Mouse (Mus musculus) embryonic facial prominence, embryonic 15.5 days (tissue): ENCODE data around the gene Atp8b3. TPM values are rescaled to one million over a fixed set of nuclear protein-coding genes. Genes with fewer than 3 reads are reported as not detected.
A peak's percentile ranks its signal among the peaks of the same experiment; 100 is the strongest.

Source experiments
- ATAC-seq: fragments of 200-750 bp; cut with Nextera tagmentation; 2 replicates; pipeline ENCODE4 v1.8.0; 2017; ENCODE audit warnings: low read depth, moderate TSS enrichment; ENCODE audit not compliant: insufficient number of reproducible peaks, low FRiP score, low TSS enrichment
- H3K27ac ChIP-seq: fragments of 300-500 bp; sonication (generic); replicated peaks from 2 replicates; pipeline ENCODE4 v1.5.1; 2015; ENCODE audit warnings: mild to moderate bottlenecking, inconsistent platforms
- H3K27me3 ChIP-seq: fragments of 300-500 bp; sonication (generic); 2 replicates; pipeline ENCODE4 v1.6.1; 2015; ENCODE audit warnings: inconsistent platforms
- H3K36me3 ChIP-seq: fragments of 300-500 bp; sonication (generic); 2 replicates; pipeline ENCODE4 v1.6.1; 2015; ENCODE audit warnings: mild to moderate bottlenecking, inconsistent platforms
- H3K4me1 ChIP-seq: fragments of 300-500 bp; sonication (generic); 2 replicates; pipeline ENCODE4 v1.6.1; 2015; ENCODE audit warnings: inconsistent platforms
- H3K4me2 ChIP-seq: fragments of 300-500 bp; sonication (generic); replicated peaks from 2 replicates; pipeline ENCODE4 v1.6.1; 2015; ENCODE audit warnings: mild to moderate bottlenecking, inconsistent platforms
- H3K4me3 ChIP-seq: fragments of 300-500 bp; sonication (generic); replicated peaks from 2 replicates; pipeline ENCODE4 v1.5.1; 2015; ENCODE audit warnings: mild to moderate bottlenecking, inconsistent platforms
- H3K9ac ChIP-seq: fragments of 300-500 bp; sonication (generic); 2 replicates; pipeline ENCODE4 v1.6.1; 2015; ENCODE audit warnings: inconsistent platforms
- H3K9me3 ChIP-seq: fragments of 300-500 bp; sonication (generic); replicated peaks from 2 replicates; pipeline ENCODE4 v1.6.1; 2016; ENCODE audit warnings: inconsistent platforms
- WGBS: fragments of 180-500 bp; shearing (Covaris S2); methylation state at CpG from one replicate; pipeline ENCODE4 v1.1.7; 2015; 5-methylcytosine and 5-hydroxymethylcytosine counted together
- polyA plus RNA-seq: library from polyadenylated mRNA; unstranded; fragments of >200 nt; fragmentation: Nextera tagmentation; extraction: Ambion mirVana; gene quantifications from 2 replicates; pipeline ENCODE4 v1.2.1, GENCODE M21; 2015

Atp8b3 gene
- polyA plus RNA-seq, 1 experiment from 2014 or later = 0.28 TPM

- H3K4me3 ChIP-seq = no peak overlapping the region
- H3K9me3 ChIP-seq = no peaks in the 10 kb centered on the region
- H3K9ac ChIP-seq = no peak overlapping the region
- H3K27ac ChIP-seq = no peak overlapping the region
- no peaks in the 10 kb centered on the region for H3K27me3 ChIP-seq
- peaks cover 90% of the 10 kb centered on the region for H3K36me3 ChIP-seq
- H3K4me2 ChIP-seq = no peak overlapping the region
- WGBS = 94% methylated on average over 4 of the region's 4 CpGs
- no peak for ATAC-seq
- H3K4me1 ChIP-seq = no peaks in the 10 kb centered on the region
These were observed 8.0 kb upstream of the Atp8b3 start for GRCm38 (mm10) chr10:80546945-80547344.

DNA sequence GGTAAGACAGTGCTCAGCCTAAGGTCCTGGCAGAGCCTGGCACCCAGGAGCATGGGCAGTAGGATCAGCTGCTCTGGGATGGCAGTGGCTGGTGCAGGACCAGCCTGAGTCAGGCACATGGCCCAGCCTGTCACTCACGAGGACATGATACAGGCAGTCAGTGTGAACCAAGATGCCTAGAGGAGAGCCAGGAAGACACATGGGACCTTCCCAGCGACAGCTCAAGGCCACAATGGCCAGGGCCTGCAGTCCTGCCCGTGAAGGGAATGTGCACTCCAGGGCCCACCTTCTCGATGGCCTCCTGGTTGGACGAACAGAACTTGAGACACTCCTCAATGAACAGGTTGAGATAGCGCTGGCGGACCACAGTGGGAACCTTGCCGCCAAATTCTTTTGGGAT lies 6.7 kb upstream of the Atp8b3 start:
- Histone ChIP-seq H3K4me2 (no peak overlapping the region), H3K9ac (no peak overlapping the region), H3K4me3 (no peak overlapping the region), H3K36me3 (peaks cover 93% of the 10 kb centered on the region), H3K27me3 (no peaks in the 10 kb centered on the region), H3K4me1 (no peaks in the 10 kb centered on the region), H3K9me3 (no peaks in the 10 kb centered on the region), H3K27ac (no peak overlapping the region)
- ATAC-seq = no peak
- WGBS = 92% methylated on average over 8 of the region's 8 CpGs

DNA sequence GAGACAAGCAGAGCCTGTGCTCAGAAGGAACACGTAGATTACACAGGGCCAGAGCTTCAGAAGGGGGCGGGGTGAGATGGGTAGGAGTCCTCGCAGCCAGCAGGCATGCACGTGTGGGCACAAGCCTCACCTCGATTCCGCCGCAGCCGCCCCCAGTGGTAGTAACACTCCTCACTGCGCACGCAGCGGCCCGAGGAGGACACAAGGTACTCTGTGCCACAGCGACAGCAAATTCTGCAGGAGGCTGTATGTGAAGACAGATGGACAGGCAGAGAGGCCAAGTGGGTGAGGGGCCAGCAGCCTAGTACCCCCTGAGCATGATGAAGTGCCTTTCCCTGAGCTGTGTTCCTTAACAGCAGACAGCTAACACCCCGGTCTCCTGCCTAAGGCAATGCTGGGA lies 4.9 kb upstream of the Atp8b3 start:
- no peak overlapping the region for H3K9ac ChIP-seq
- H3K9me3 ChIP-seq = no peaks in the 10 kb centered on the region
- H3K4me2 ChIP-seq = no peak overlapping the region
- H3K36me3 ChIP-seq = peaks cover 76% of the 10 kb centered on the region
- WGBS = 93% methylated on average over 14 of the region's 14 CpGs
- peaks cover 3% of the 10 kb centered on the region for H3K4me1 ChIP-seq
- ATAC-seq = no peak
- H3K27ac ChIP-seq = no peak overlapping the region
- H3K27me3 ChIP-seq = peaks cover 3% of the 10 kb centered on the region
- no peak overlapping the region for H3K4me3 ChIP-seq

- Histone ChIP-seq H3K4me1 (peaks cover 13% of the 10 kb centered on the region), H3K4me2 (no peak overlapping the region), H3K27me3 (peaks cover 38% of the 10 kb centered on the region), H3K9me3 (no peaks in the 10 kb centered on the region), H3K4me3 (no peak overlapping the region), H3K27ac (no peak overlapping the region), H3K9ac (no peak overlapping the region), H3K36me3 (peaks cover 32% of the 10 kb centered on the region)
- no peak for ATAC-seq
- WGBS = 33% methylated on average over 5 of the region's 5 CpGs
These were observed 569 bp upstream of the Atp8b3 start for GRCm38 (mm10) chr10:80539493-80539892.

DNA sequence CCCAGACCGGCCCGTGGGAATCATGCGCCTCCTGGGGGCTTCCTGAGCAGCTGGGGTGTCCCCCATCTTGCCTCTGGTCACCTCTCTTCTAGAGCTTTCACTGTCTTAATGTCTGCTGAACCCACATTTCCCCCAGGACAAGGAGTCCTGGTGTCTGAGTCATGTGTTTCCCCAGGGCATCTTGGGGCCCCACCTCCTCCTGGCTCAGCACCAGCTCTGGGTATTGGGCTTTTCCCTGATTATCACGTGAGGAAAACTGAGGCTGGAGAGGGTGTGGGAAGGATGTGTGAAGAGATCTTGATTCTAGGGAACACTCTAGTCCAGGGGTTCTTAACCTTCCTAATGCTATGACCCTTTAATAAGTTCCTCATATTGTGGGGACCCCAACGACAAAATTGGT lies 744 bp downstream of the Atp8b3 start:
- Histone ChIP-seq H3K4me1 (peaks cover 13% of the 10 kb centered on the region), H3K27ac (no peak overlapping the region), H3K9me3 (no peaks in the 10 kb centered on the region), H3K4me3 (no peak overlapping the region), H3K36me3 (peaks cover 19% of the 10 kb centered on the region), H3K4me2 (no peak overlapping the region), H3K9ac (no peak overlapping the region), H3K27me3 (peaks cover 38% of the 10 kb centered on the region)
- no peak for ATAC-seq
- 53% methylated on average over 5 of the region's 5 CpGs for WGBS

DNA sequence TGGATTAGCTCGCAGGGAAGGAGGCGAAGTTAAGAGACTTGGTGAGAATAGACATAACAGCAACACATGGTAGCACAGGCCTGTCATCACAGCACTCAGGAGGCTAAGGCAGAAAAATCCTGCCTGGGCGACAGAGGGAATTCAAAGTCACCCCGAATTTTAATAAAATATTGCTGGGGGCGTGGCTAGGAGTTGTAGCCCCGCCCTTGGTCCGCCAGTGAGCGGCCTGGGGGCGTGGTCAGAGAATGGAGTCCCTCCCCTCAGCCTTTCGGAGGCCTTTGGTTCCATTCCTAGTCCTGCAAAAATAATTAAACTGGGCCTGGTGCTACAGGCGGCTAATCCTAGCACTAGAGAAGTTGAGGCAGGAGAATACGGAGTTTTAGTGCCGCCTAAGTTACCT lies 3.2 kb downstream of the Atp8b3 start:
- no peak overlapping the region for H3K4me2 ChIP-seq
- no peak overlapping the region for H3K4me3 ChIP-seq
- no peaks in the 10 kb centered on the region for H3K36me3 ChIP-seq
- H3K27ac ChIP-seq = no peak overlapping the region
- peaks cover 38% of the 10 kb centered on the region for H3K27me3 ChIP-seq
- no peak overlapping the region for H3K9ac ChIP-seq
- 10% methylated on average over 13 of the region's 13 CpGs for WGBS
- H3K4me1 ChIP-seq = peaks cover 13% of the 10 kb centered on the region
- H3K9me3 ChIP-seq = no peaks in the 10 kb centered on the region
- no peak for ATAC-seq

- no peak overlapping the region for H3K4me3 ChIP-seq
- no peak overlapping the region for H3K27ac ChIP-seq
- 14% methylated on average over 14 of the region's 14 CpGs for WGBS
- H3K36me3 ChIP-seq = no peaks in the 10 kb centered on the region
- H3K4me2 ChIP-seq = peak overlapping the region; percentile 27
- peaks cover 38% of the 10 kb centered on the region for H3K27me3 ChIP-seq
- no peak for ATAC-seq
- no peaks in the 10 kb centered on the region for H3K9me3 ChIP-seq
- no peak overlapping the region for H3K9ac ChIP-seq
- H3K4me1 ChIP-seq = peaks cover 13% of the 10 kb centered on the region
These were observed 3.9 kb downstream of the Atp8b3 start for GRCm38 (mm10) chr10:80535071-80535470.

GRCm38 (mm10) chr10:80533704-80534103 lies 5.2 kb downstream of the Atp8b3 start:
- no peak for ATAC-seq
- Histone ChIP-seq H3K27ac (no peak overlapping the region), H3K4me3 (no peak overlapping the region), H3K36me3 (no peaks in the 10 kb centered on the region), H3K9me3 (no peaks in the 10 kb centered on the region), H3K4me1 (peaks cover 8% of the 10 kb centered on the region), H3K27me3 (peaks cover 34% of the 10 kb centered on the region), H3K4me2 (no peak overlapping the region), H3K9ac (no peak overlapping the region)
- 12% methylated on average over 7 of the region's 7 CpGs for WGBS

GRCm38 (mm10) chr10:80532783-80533182 lies 6.1 kb downstream of the Atp8b3 start:
- Histone ChIP-seq H3K4me2 (no peak overlapping the region), H3K4me3 (no peak overlapping the region), H3K4me1 (peaks cover 6% of the 10 kb centered on the region; the same call in 1 of the 2 replicates), H3K9me3 (no peaks in the 10 kb centered on the region), H3K36me3 (no peaks in the 10 kb centered on the region), H3K9ac (no peak overlapping the region), H3K27me3 (peaks cover 29% of the 10 kb centered on the region), H3K27ac (no peak overlapping the region)
- ATAC-seq = no peak
- WGBS = 79% methylated on average over 11 of the region's 11 CpGs

GRCm38 (mm10) chr10:80526172-80526571 lies 12.8 kb downstream of the Atp8b3 start:
- H3K4me2 ChIP-seq = no peak overlapping the region
- 0 out of 2 replicates have a peak, but pooled peaks have one; percentile 17 for ATAC-seq
- no peaks in the 10 kb centered on the region for H3K36me3 ChIP-seq
- no peak overlapping the region for H3K9ac ChIP-seq
- H3K27me3 ChIP-seq = no peaks in the 10 kb centered on the region
- 17% methylated on average over 9 of the region's 9 CpGs for WGBS
- no peak overlapping the region for H3K27ac ChIP-seq
- H3K4me3 ChIP-seq = no peak overlapping the region
- no peaks in the 10 kb centered on the region for H3K9me3 ChIP-seq
- peaks cover 5% of the 10 kb centered on the region; the same call in 1 of the 2 replicates for H3K4me1 ChIP-seq

DNA sequence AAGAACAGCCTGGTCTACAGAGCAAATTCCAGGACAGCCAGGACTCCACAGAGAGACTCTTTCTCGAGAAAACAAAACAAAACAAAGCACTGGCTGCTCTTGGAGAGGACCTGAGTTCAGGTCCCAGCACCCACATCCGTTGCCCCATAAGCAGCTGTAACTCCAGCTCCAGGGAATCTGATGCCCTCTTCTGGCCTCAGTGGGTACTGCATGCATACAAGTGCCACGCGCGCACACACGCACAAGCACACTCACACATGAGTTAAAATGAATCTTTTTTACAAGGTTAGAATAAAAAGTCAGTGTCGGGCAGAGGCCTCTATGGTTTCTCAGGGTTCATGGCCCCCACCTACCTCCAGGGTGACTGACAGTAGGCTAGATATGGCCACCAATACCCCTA lies 15.6 kb downstream of the Atp8b3 start:
- no peak overlapping the region for H3K9ac ChIP-seq
- H3K27me3 ChIP-seq = no peaks in the 10 kb centered on the region
- H3K4me1 ChIP-seq = peaks cover 5% of the 10 kb centered on the region; the same call in 1 of the 2 replicates
- ATAC-seq = no peak
- no peak overlapping the region for H3K4me3 ChIP-seq
- no peaks in the 10 kb centered on the region for H3K36me3 ChIP-seq
- no peak overlapping the region for H3K4me2 ChIP-seq
- no peak overlapping the region for H3K27ac ChIP-seq
- 92% methylated on average over 7 of the region's 7 CpGs for WGBS
- H3K9me3 ChIP-seq = 0 out of 2 replicates have a peak, but pooled peaks cover 2% of the 10 kb centered on the region

- ATAC-seq = no peak
- H3K27ac ChIP-seq = no peak overlapping the region
- no peak overlapping the region for H3K4me2 ChIP-seq
- no peaks in the 10 kb centered on the region for H3K36me3 ChIP-seq
- no peak overlapping the region for H3K4me3 ChIP-seq
- peaks cover 5% of the 10 kb centered on the region; the same call in 1 of the 2 replicates for H3K4me1 ChIP-seq
- H3K27me3 ChIP-seq = peaks cover 15% of the 10 kb centered on the region
- 70% methylated on average over 2 of the region's 2 CpGs for WGBS
- 0 out of 2 replicates have a peak, but pooled peaks cover 2% of the 10 kb centered on the region for H3K9me3 ChIP-seq
- no peak overlapping the region for H3K9ac ChIP-seq
These were observed 19.6 kb downstream of the Atp8b3 start for GRCm38 (mm10) chr10:80519287-80519686.
